Mouse (Mus musculus) liver, embryonic 15.5 days (tissue): ENCODE measurements around the gene Fkbp1b. TPM values are rescaled to one million over a fixed set of nuclear protein-coding genes. Genes with fewer than 3 reads are reported as not detected.

Experiments used
- ATAC-seq: fragments of 200-750 bp; cut with Nextera tagmentation; 2 replicates; pipeline ENCODE4 v1.8.0; 2017; ENCODE audit warnings: moderate number of reproducible peaks, mild to moderate bottlenecking, moderate library complexity; ENCODE audit not compliant: insufficient read depth
- H3K27ac ChIP-seq: fragments of 300-500 bp; sonication (generic); replicated peaks from 2 replicates; pipeline ENCODE4 v1.5.1; 2015; ENCODE audit warnings: mild to moderate bottlenecking, inconsistent platforms
- H3K27me3 ChIP-seq: fragments of 300-500 bp; sonication (generic); 2 replicates; pipeline ENCODE4 v1.6.1; 2015; ENCODE audit warnings: mild to moderate bottlenecking, inconsistent platforms
- H3K36me3 ChIP-seq: fragments of 300-500 bp; sonication (generic); replicated peaks from 2 replicates; pipeline ENCODE4 v1.6.1; 2015; ENCODE audit warnings: moderate library complexity, mild to moderate bottlenecking, inconsistent platforms
- H3K4me1 ChIP-seq: fragments of 300-500 bp; sonication (generic); replicated peaks from 2 replicates; pipeline ENCODE4 v1.6.1; 2015; ENCODE audit warnings: inconsistent platforms
- H3K4me2 ChIP-seq: fragments of 300-500 bp; sonication (generic); 2 replicates; pipeline ENCODE4 v1.6.1; 2015; ENCODE audit warnings: moderate library complexity, mild to moderate bottlenecking, inconsistent platforms
- H3K4me3 ChIP-seq: fragments of 300-500 bp; sonication (generic); replicated peaks from 2 replicates; pipeline ENCODE4 v1.5.1; 2015; ENCODE audit warnings: mild to moderate bottlenecking, inconsistent platforms
- H3K9ac ChIP-seq: fragments of 300-500 bp; sonication (generic); 2 replicates; pipeline ENCODE4 v1.6.1; 2015; ENCODE audit warnings: moderate library complexity, mild to moderate bottlenecking, inconsistent platforms
- H3K9me3 ChIP-seq: fragments of 300-500 bp; sonication (generic); replicated peaks from 2 replicates; pipeline ENCODE4 v1.6.1; 2016; ENCODE audit warnings: inconsistent platforms
- WGBS: fragments of 180-500 bp; shearing (Covaris S2); methylation state at CpG from one replicate; pipeline ENCODE4 v1.1.7; 2015; ENCODE audit warnings: mixed read lengths; ENCODE audit not compliant: insufficient replicate concordance; 5-methylcytosine and 5-hydroxymethylcytosine counted together
- polyA plus RNA-seq: library from polyadenylated mRNA; unstranded; fragments of >200 nt; fragmentation: Nextera tagmentation; extraction: Ambion mirVana; gene quantifications from 2 replicates; pipeline ENCODE4 v1.2.1, GENCODE M21; 2015

The Fkbp1b gene
- polyA plus RNA-seq, 1 experiment from 2014 or later = 3.2 TPM

- peak; percentile 13 for ATAC-seq
- peaks cover 61% of the 10 kb centered on the region for H3K4me1 ChIP-seq
- H3K36me3 ChIP-seq = peaks cover 42% of the 10 kb centered on the region
- H3K27ac ChIP-seq = peak overlapping the region; percentile 98
- H3K4me2 ChIP-seq = peak overlapping the region; percentile 79
- peak overlapping the region; percentile 63 for H3K4me3 ChIP-seq
- peak overlapping the region; percentile 77 for H3K9ac ChIP-seq
- 24% methylated on average over 6 of the region's 6 CpGs for WGBS
- no peaks in the 10 kb centered on the region for H3K9me3 ChIP-seq
- no peaks in the 10 kb centered on the region for H3K27me3 ChIP-seq
Measured at GRCm38 (mm10) chr12:4873531-4873930, 32.1 kb upstream of the Fkbp1b start.

DNA sequence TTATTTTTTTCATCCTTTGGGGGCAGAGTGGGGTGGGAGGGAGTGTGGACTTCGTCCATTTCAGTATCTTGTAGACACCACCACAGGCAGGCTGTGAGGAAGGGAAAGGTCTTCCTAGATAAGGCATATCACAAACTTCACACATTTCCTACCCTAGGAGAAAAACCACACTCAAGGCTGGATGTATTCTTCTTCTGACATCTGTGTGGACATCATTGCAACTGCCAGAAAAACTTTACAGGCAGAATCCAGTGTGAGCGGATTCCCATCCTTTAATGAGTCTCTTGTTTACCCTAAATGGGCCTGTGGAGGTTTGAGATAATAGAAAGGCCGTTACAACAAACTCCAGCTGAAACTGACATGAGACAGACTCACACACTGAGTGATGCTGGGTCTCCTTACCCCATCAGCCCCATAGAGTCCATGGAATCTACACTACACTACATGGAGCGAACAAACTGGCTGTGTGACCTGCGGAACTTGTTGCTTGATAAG is 31.6 kb upstream of the Fkbp1b start:
- Histone ChIP-seq H3K36me3 (peaks cover 42% of the 10 kb centered on the region), H3K27me3 (no peaks in the 10 kb centered on the region), H3K27ac (peak overlapping the region; percentile 98), H3K4me2 (peak overlapping the region; percentile 79), H3K4me3 (peak overlapping the region; percentile 63), H3K9me3 (no peaks in the 10 kb centered on the region), H3K4me1 (peaks cover 57% of the 10 kb centered on the region), H3K9ac (peak overlapping the region; percentile 77)
- ATAC-seq = peak; percentile 88
- WGBS = 22% methylated on average over 5 of the region's 5 CpGs

- WGBS = 35% methylated on average over 4 of the region's 4 CpGs
- Histone ChIP-seq H3K27me3 (no peaks in the 10 kb centered on the region), H3K36me3 (peaks cover 50% of the 10 kb centered on the region), H3K4me1 (peaks cover 57% of the 10 kb centered on the region), H3K9me3 (no peaks in the 10 kb centered on the region), H3K9ac (peak overlapping the region; percentile 77), H3K27ac (peak overlapping the region; percentile 98), H3K4me2 (peak overlapping the region; percentile 79), H3K4me3 (peak overlapping the region; percentile 63)
- ATAC-seq = peak; percentile 18; the same call in 1 of the 2 replicates
Measured at GRCm38 (mm10) chr12:4872273-4872672, 30.9 kb upstream of the Fkbp1b start.

DNA sequence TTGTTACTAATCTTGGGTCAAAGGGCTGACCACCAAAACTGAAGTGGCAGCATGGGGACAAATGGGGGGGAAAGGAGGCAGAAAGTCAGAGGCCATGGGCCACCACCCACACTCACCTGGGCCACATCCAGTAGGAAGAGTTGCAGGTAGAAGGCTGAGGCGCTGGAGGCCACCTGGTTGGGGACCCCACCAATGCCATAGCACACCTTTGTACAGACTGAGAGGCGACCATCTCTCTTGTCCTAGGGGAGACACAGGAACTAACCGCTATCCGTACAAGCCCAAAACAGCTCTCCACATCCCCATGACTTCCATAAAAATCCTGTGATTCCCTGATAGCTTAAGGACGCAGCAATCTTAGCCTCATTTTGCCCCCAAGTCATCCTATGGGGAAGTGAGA is 29.9 kb upstream of the Fkbp1b start:
- Histone ChIP-seq H3K36me3 (peaks cover 60% of the 10 kb centered on the region), H3K27ac (peak overlapping the region; percentile 98), H3K9me3 (no peaks in the 10 kb centered on the region), H3K4me3 (peak overlapping the region; percentile 63), H3K4me2 (peak overlapping the region; percentile 79), H3K9ac (0 out of 2 replicates have a peak overlapping the region, but pooled peaks have one; percentile 77), H3K4me1 (peaks cover 57% of the 10 kb centered on the region), H3K27me3 (no peaks in the 10 kb centered on the region)
- 85% methylated on average over 5 of the region's 5 CpGs for WGBS
- no peak for ATAC-seq

- H3K36me3 ChIP-seq = peaks cover 83% of the 10 kb centered on the region
- H3K27me3 ChIP-seq = no peaks in the 10 kb centered on the region
- H3K27ac ChIP-seq = peak overlapping the region; percentile 53; the same call in 1 of the 2 replicates
- no peak for ATAC-seq
- 85% methylated on average over 8 of the region's 8 CpGs for WGBS
- H3K4me2 ChIP-seq = 0 out of 2 replicates have a peak overlapping the region, but pooled peaks have one; percentile 18
- H3K4me3 ChIP-seq = no peak overlapping the region
- no peaks in the 10 kb centered on the region for H3K9me3 ChIP-seq
- H3K9ac ChIP-seq = no peak overlapping the region
- H3K4me1 ChIP-seq = peaks cover 41% of the 10 kb centered on the region
Measured at GRCm38 (mm10) chr12:4868924-4869323, 27.5 kb upstream of the Fkbp1b start.

- H3K9ac ChIP-seq = no peak overlapping the region
- ATAC-seq = no peak
- no peak overlapping the region for H3K27ac ChIP-seq
- H3K9me3 ChIP-seq = no peaks in the 10 kb centered on the region
- H3K36me3 ChIP-seq = peaks cover 91% of the 10 kb centered on the region
- 86% methylated on average over 4 of the region's 4 CpGs for WGBS
- H3K27me3 ChIP-seq = no peaks in the 10 kb centered on the region
- peaks cover 18% of the 10 kb centered on the region for H3K4me1 ChIP-seq
- H3K4me2 ChIP-seq = no peak overlapping the region
- no peak overlapping the region for H3K4me3 ChIP-seq
Measured at GRCm38 (mm10) chr12:4864338-4864690, 22.9 kb upstream of the Fkbp1b start.

DNA sequence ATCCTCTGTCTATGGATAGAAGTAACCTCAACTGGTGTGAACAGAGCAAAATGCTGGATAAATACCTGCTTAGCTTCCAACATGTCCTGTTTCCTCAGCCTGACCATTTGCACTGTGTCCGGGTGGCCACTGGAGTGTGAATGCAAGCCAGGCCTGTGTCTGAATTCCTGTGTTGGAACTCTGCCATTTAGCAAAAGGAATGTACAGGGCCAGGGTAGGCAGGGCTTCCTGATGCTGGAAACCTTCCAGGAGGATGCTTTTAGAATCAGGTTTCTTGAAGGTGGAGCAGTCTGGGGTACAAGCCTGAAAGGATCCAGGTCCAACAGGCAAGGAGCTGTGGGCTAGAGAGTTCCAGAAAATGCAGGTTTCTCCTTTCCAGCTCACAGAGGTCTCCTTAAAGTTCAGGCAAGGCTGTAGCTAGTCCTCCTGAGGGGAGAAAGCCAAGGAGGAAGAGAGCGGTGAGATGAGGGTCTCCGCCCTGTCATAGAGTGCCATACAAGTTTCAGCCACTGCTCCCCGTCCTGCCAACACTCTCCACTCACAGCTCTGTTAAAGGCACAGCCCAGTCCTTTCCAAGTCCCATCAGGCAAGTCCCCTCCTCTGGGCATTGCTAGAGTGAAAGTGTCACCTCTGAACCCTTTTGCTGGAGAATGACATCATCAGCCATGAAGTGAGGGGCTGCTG is 22.4 kb upstream of the Fkbp1b start:
- Histone ChIP-seq H3K9ac (no peak overlapping the region), H3K36me3 (peaks cover 86% of the 10 kb centered on the region), H3K4me2 (no peak overlapping the region), H3K27me3 (no peaks in the 10 kb centered on the region), H3K4me3 (no peak overlapping the region), H3K4me1 (peaks cover 14% of the 10 kb centered on the region; the same call in 1 of the 2 replicates), H3K9me3 (no peaks in the 10 kb centered on the region), H3K27ac (no peak overlapping the region)
- ATAC-seq = no peak
- WGBS = 80% methylated on average over 4 of the region's 4 CpGs

DNA sequence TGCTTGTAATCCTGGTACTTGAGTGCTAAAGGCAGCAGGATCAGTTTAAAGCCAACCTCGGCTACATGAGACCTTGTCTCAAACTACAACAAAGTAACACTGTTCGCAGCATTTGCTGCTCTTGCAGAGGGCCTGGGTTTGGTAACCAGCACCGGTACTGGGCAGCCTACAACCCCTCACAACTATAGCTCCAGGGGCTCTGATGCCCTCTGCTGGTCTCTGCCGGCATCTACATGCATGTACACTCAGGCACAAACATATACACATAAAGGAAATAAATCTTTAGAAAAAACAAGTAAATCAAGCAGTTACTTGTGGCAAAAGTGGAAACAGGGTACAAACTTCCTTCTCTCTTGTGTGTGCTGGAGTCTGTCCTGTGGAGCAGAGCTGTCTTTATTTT is 21.3 kb upstream of the Fkbp1b start:
- Histone ChIP-seq H3K27ac (no peak overlapping the region), H3K9me3 (no peaks in the 10 kb centered on the region), H3K4me1 (peaks cover 13% of the 10 kb centered on the region; the same call in 1 of the 2 replicates), H3K27me3 (no peaks in the 10 kb centered on the region), H3K9ac (no peak overlapping the region), H3K4me2 (no peak overlapping the region), H3K4me3 (no peak overlapping the region), H3K36me3 (peaks cover 75% of the 10 kb centered on the region)
- ATAC-seq = no peak
- WGBS = 91% methylated on average over 4 of the region's 4 CpGs

GRCm38 (mm10) chr12:4859241-4859914 is 18.0 kb upstream of the Fkbp1b start:
- Histone ChIP-seq H3K27ac (no peak overlapping the region), H3K4me1 (peaks cover 13% of the 10 kb centered on the region; the same call in 1 of the 2 replicates), H3K36me3 (peaks cover 57% of the 10 kb centered on the region), H3K4me3 (no peak overlapping the region), H3K27me3 (no peaks in the 10 kb centered on the region), H3K4me2 (no peak overlapping the region), H3K9me3 (no peaks in the 10 kb centered on the region), H3K9ac (no peak overlapping the region)
- ATAC-seq = no peak
- 32% methylated on average over 11 of the region's 11 CpGs for WGBS

DNA sequence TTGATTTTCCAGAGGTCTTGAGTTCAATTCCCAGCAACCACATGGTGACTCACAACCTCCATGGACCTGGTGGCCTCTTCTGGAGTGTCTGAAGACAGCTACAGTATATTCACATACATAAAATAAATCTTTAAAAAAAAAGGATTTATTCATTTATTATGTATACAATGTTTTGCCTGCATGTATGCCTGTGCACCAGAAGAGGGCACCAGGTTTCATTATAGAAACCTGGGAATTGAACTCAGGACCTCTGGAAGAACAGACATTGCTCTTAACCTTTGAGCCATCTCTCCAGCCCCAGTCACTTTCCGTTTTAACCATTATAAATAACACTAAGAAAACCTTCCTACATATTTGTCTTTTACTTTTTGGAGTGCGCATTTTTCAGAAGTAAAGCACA is 15.4 kb upstream of the Fkbp1b start:
- no peak overlapping the region for H3K9ac ChIP-seq
- H3K36me3 ChIP-seq = peaks cover 38% of the 10 kb centered on the region
- no peak overlapping the region for H3K4me3 ChIP-seq
- H3K4me1 ChIP-seq = 0 out of 2 replicates have a peak, but pooled peaks cover 9% of the 10 kb centered on the region
- ATAC-seq = no peak
- no peak overlapping the region for H3K27ac ChIP-seq
- H3K4me2 ChIP-seq = no peak overlapping the region
- 80% methylated on average over 2 of the region's 2 CpGs for WGBS
- H3K27me3 ChIP-seq = no peaks in the 10 kb centered on the region
- H3K9me3 ChIP-seq = no peaks in the 10 kb centered on the region

GRCm38 (mm10) chr12:4856160-4856559 is 14.8 kb upstream of the Fkbp1b start:
- H3K4me3 ChIP-seq = no peak overlapping the region
- peaks cover 38% of the 10 kb centered on the region for H3K36me3 ChIP-seq
- H3K4me2 ChIP-seq = no peak overlapping the region
- H3K9me3 ChIP-seq = no peaks in the 10 kb centered on the region
- 83% methylated on average over 5 of the region's 5 CpGs for WGBS
- ATAC-seq = no peak
- no peak overlapping the region for H3K9ac ChIP-seq
- H3K4me1 ChIP-seq = 0 out of 2 replicates have a peak, but pooled peaks cover 9% of the 10 kb centered on the region
- no peaks in the 10 kb centered on the region for H3K27me3 ChIP-seq
- H3K27ac ChIP-seq = no peak overlapping the region
